Mouse (Mus musculus): Measurements from ENCODE around the gene Scamp4. TPM values are rescaled to one million over a fixed set of nuclear protein-coding genes. Genes with fewer than 3 reads are reported as not detected.
A peak's percentile ranks its signal among the peaks of the same experiment; 100 is the strongest.

Scamp4 gene
- total and polyA plus RNA-seq, 3 experiments, result 18.5 to 89.9 (median 33.2) TPM

GRCm38 (mm10) chr10:80656863-80657623 lies 54.4 kb downstream of the Scamp4 start, which contains the start of gene Btbd2:
Btbd2 (minus strand) TSS chr10:80657071.
- H3K79me2 ChIP-seq (replicated peaks; ENCODE audit: control insufficient read depth, extremely low read depth, insufficient read depth, poor library complexity, severe bottlenecking), result no peaks in the 10 kb centered on the region
- H3K4me2 ChIP-seq (ENCODE audit: insufficient read depth, low read depth, poor library complexity, severe bottlenecking), result peak within 1 kb of the TSS; percentile 82
- H3K27me3 ChIP-seq (replicated peaks), result no peaks in the 10 kb centered on the region
- in situ Hi-C loops (cut with MboI; ENCODE audit: low pct_ligation_motif_present, low pct_unique_long_range_greater_than_20kb, low sequenced_read_pairs) (no loop called here), dilution Hi-C loops (cut with MboI; ENCODE audit: extremely low pct_ligation_motif_present, extremely low pct_unique_long_range_greater_than_20kb, low sequenced_read_pairs) (no loop called here)
- H3K36me3 ChIP-seq (replicated peaks in 1 of 2; ENCODE audit: control insufficient read depth in 1 of 2, insufficient read depth in 1 of 2, low read length in 1 of 2), result peaks cover 0 to 10% of the 10 kb centered on the region in 2 experiments
- no peaks in the 10 kb centered on the region for H3K9me3 ChIP-seq (replicated peaks; ENCODE audit: low read length)
- peaks cover 17 to 49% of the 10 kb centered on the region in 2 experiments for H3K4me1 ChIP-seq (ENCODE audit: control insufficient read depth in 1 of 2, insufficient read depth in 2 of 2)
- H3K9ac ChIP-seq (ENCODE audit: insufficient read depth, low read depth), result peak within 1 kb of the TSS; percentile 94
- DNase-seq (ENCODE audit: extremely low read depth), result no peak
- TF ChIP-seq TCF12 (IDR thresholded peaks at IDR 0.05; ENCODE audit: low read depth, low read length), result no peak
- no peak for TF ChIP-seq USF2 (conservative IDR thresholded peaks at IDR 0.05; ENCODE audit: low read depth, low read length)
- 0 out of 2 replicates have a peak, but pooled peaks have one; percentile 1 for TF ChIP-seq ELF1 (IDR thresholded peaks at IDR 0.05; ENCODE audit: low read depth, low read length)
- H3K27ac ChIP-seq (ENCODE audit: insufficient read depth, low read depth), result peak within 1 kb of the TSS; percentile 40
- peak within 1 kb of the TSS; percentile 77 to 86 (median 78) for H3K4me3 ChIP-seq (replicated peaks in 1 of 3; ENCODE audit: low read depth in 2 of 3, low read length in 2 of 3, poor library complexity in 1 of 3)

GRCm38 (mm10) chr10:80658194-80658840 lies 55.6 kb downstream of the Scamp4 start:
- Histone ChIP-seq H3K4me1 (ENCODE audit: control insufficient read depth in 1 of 2, insufficient read depth in 2 of 2) (peaks cover 20 to 62% of the 10 kb centered on the region in 2 experiments), H3K36me3 (replicated peaks in 1 of 2; ENCODE audit: control insufficient read depth in 1 of 2, insufficient read depth in 1 of 2, low read length in 1 of 2) (peaks cover 0 to 3% of the 10 kb centered on the region in 2 experiments), H3K27ac (ENCODE audit: insufficient read depth, low read depth) (peak overlapping the region; percentile 71), H3K9me3 (replicated peaks; ENCODE audit: low read length) (no peaks in the 10 kb centered on the region), H3K79me2 (replicated peaks; ENCODE audit: control insufficient read depth, extremely low read depth, insufficient read depth, poor library complexity, severe bottlenecking) (no peaks in the 10 kb centered on the region), H3K9ac (ENCODE audit: insufficient read depth, low read depth) (peak overlapping the region; percentile 71; the same call in 1 of the 2 replicates), H3K27me3 (replicated peaks) (no peaks in the 10 kb centered on the region), H3K4me3 (replicated peaks in 1 of 3; ENCODE audit: low read depth in 2 of 3, low read length in 2 of 3, poor library complexity in 1 of 3) (no peak overlapping the region), H3K4me2 (ENCODE audit: insufficient read depth, low read depth, poor library complexity, severe bottlenecking) (peak overlapping the region; percentile 96)
- in situ Hi-C loops (cut with MboI; ENCODE audit: low pct_ligation_motif_present, low pct_unique_long_range_greater_than_20kb, low sequenced_read_pairs) (no loop called here), dilution Hi-C loops (cut with MboI; ENCODE audit: extremely low pct_ligation_motif_present, extremely low pct_unique_long_range_greater_than_20kb, low sequenced_read_pairs) (no loop called here)
- TF ChIP-seq ZC3H11A (IDR thresholded peaks at IDR 0.05; ENCODE audit: low read depth, low read length), result no peak
- TF ChIP-seq ZNF384 (IDR thresholded peaks at IDR 0.05; ENCODE audit: low read depth, low read length), result no peak
- peak; percentile 78 for TF ChIP-seq NRF1 (IDR thresholded peaks at IDR 0.05; ENCODE audit: low read depth, low read length)
- TF ChIP-seq USF2 (conservative IDR thresholded peaks at IDR 0.05; ENCODE audit: low read depth, low read length), result no peak
- no peak for TF ChIP-seq ELF1 (IDR thresholded peaks at IDR 0.05; ENCODE audit: low read depth, low read length)
- no peak for TF ChIP-seq GABPA (IDR thresholded peaks at IDR 0.05; ENCODE audit: insufficient replicate concordance, low read depth, low read length)
- TF ChIP-seq MAX (IDR thresholded peaks at IDR 0.05; ENCODE audit: low read length), result 0 out of 2 replicates have a peak, but pooled peaks have one; percentile 65
- no peak for TF ChIP-seq CHD1 (IDR thresholded peaks at IDR 0.05; ENCODE audit: low read depth, low read length)
- 0 out of 2 replicates have a peak, but pooled peaks have one; percentile 19 for TF ChIP-seq MEF2A (IDR thresholded peaks at IDR 0.05; ENCODE audit: borderline replicate concordance, low read depth, low read length)
- no peak for TF ChIP-seq MXI1 (IDR thresholded peaks at IDR 0.05; ENCODE audit: low read depth, low read length)
- no peak for TF ChIP-seq POLR2AphosphoS2 (IDR thresholded peaks at IDR 0.05; ENCODE audit: low read depth, low read length)
- TF ChIP-seq CHD2 (IDR thresholded peaks at IDR 0.05; ENCODE audit: low read length), result no peak
- TF ChIP-seq PAX5 (IDR thresholded peaks at IDR 0.05; ENCODE audit: low read length), result no peak
- 0 out of 2 replicates have a peak, but pooled peaks have one; percentile 13 for TF ChIP-seq EP300 (IDR thresholded peaks at IDR 0.05; ENCODE audit: low read length)
- peak; percentile 29; the same call in 1 of the 2 replicates for TF ChIP-seq BHLHE40 (IDR thresholded peaks at IDR 0.05; ENCODE audit: low read depth, low read length)
- TF ChIP-seq JUN (IDR thresholded peaks at IDR 0.05; ENCODE audit: insufficient read depth, low read depth, low read length), result peak; percentile 49
- TF ChIP-seq JUND (conservative IDR thresholded peaks at IDR 0.05; ENCODE audit: low read depth, low read length), result peak; percentile 49
- peak; percentile 24; the same call in 1 of the 2 replicates for TF ChIP-seq IRF4 (IDR thresholded peaks at IDR 0.05; ENCODE audit: low read depth, low read length)
- TF ChIP-seq ZMIZ1 (IDR thresholded peaks at IDR 0.05; ENCODE audit: low read depth, low read length), result no peak
- TF ChIP-seq ETS1 (conservative IDR thresholded peaks at IDR 0.05; ENCODE audit: low read depth, low read length), result no peak
- DNase-seq (ENCODE audit: extremely low read depth), result no peak
